Mouse (Mus musculus): ENCODE measurements around the gene Syndig1l. TPM values are rescaled to one million over a fixed set of nuclear protein-coding genes. Genes with fewer than 3 reads are reported as not detected.

Gene Syndig1l
- total RNA-seq, 4 experiments from 2014 or later: not detected

- no peak for DNase-seq (ENCODE audit: low spot score in 2 of 2)
Measured at GRCm38 (mm10) chr12:84674666-84675526, 23.7 kb downstream of the Syndig1l start.

GRCm38 (mm10) chr12:84671646-84672045 lies 27.0 kb downstream of the Syndig1l start:
- no peak for DNase-seq (ENCODE audit: low spot score in 2 of 2)

- DNase-seq (ENCODE audit: low spot score in 2 of 2): no peak
Measured at GRCm38 (mm10) chr12:84670555-84670954, 28.1 kb downstream of the Syndig1l start.

- DNase-seq (ENCODE audit: low spot score in 2 of 2): peak in 1 of 2 experiments; percentile 7
Measured at GRCm38 (mm10) chr12:84653912-84654311, 44.7 kb downstream of the Syndig1l start.

- DNase-seq (ENCODE audit: low spot score in 2 of 2): no peak
Measured at GRCm38 (mm10) chr12:84650234-84650633, 48.4 kb downstream of the Syndig1l start.

- no peak for DNase-seq (ENCODE audit: low spot score in 2 of 2)
Measured at GRCm38 (mm10) chr12:84640654-84641053, 58.0 kb downstream of the Syndig1l start, which contains the start of gene Vrtn. Gene Vrtn, plus strand, starts transcription at chr12:84641019.

- no peak for DNase-seq (ENCODE audit: low spot score in 2 of 2)
Measured at GRCm38 (mm10) chr12:84640253-84640652, 58.4 kb downstream of the Syndig1l start.

- DNase-seq (ENCODE audit: low spot score in 2 of 2): no peak
Measured at GRCm38 (mm10) chr12:84631867-84632266, 66.8 kb downstream of the Syndig1l start.

Other genes with a start within 250 kb of the Syndig1l start
- 100 to 1,000 TPM; 111 to 136 (median 124) TPM for gene Aldh6a1, start 247.8 kb downstream of the Syndig1l start, total RNA-seq (2022)
- gene Lin52, start 247.4 kb downstream of the Syndig1l start, total RNA-seq (2022): 10 to 100 TPM in 3 of 4 experiments, 1 to 10 TPM in 1; 9.7 to 11.6 (median 10.5) TPM
- gene Vsx2, start 129.1 kb downstream of the Syndig1l start, total RNA-seq (2022): not detected
- 1 to 10 TPM; 4.2 to 5.4 (median 4.9) TPM for gene Abcd4, start 81.4 kb downstream of the Syndig1l start, total RNA-seq (2022)
- not detected for gene Vrtn, start 57.8 kb downstream of the Syndig1l start, total RNA-seq (2022)
- 10 to 100 TPM; 12.1 to 16.8 (median 14.0) TPM for gene Npc2, start 74.3 kb upstream of the Syndig1l start, total RNA-seq (2022)
- 10 to 100 TPM; 41.4 to 48.9 (median 45.8) TPM for gene Isca2, start 74.4 kb upstream of the Syndig1l start, total RNA-seq (2022)
- gene Ltbp2, start 177.7 kb upstream of the Syndig1l start, total RNA-seq (2022): 1 to 10 TPM; 1.6 to 3.1 (median 2.4) TPM

Data from gastrocnemius, adult 8-10 months (tissue).